Mouse (Mus musculus): ENCODE results near the gene Serpina16. TPM values are rescaled to one million over a fixed set of nuclear protein-coding genes. Genes with fewer than 3 reads are reported as not detected.

Gene Serpina16
- total and polyA plus RNA-seq, 3 experiments, result not detected

- no peaks in the 10 kb centered on the region for H3K9me3 ChIP-seq (replicated peaks; ENCODE audit: insufficient read depth, low read length)
- no peak overlapping the region for H3K9ac ChIP-seq (ENCODE audit: control insufficient read depth, low read depth, low read length, poor library complexity, severe bottlenecking)
- no peaks in the 10 kb centered on the region for H3K4me1 ChIP-seq (ENCODE audit: control insufficient read depth in 1 of 2, insufficient read depth in 2 of 2, low read length in 2 of 2)
- DNase-seq (ENCODE audit: low read depth, low spot score), result no peak
- TF ChIP-seq RAD21 (IDR thresholded peaks at IDR 0.05; ENCODE audit: low read depth, low read length), result no peak
- no peak overlapping the region for H3K27ac ChIP-seq (ENCODE audit: control insufficient read depth, low read depth, low read length)
- no peaks in the 10 kb centered on the region for H3K79me2 ChIP-seq (ENCODE audit: control insufficient read depth, insufficient read depth, low read length, poor library complexity)
- H3K36me3 ChIP-seq (ENCODE audit: control insufficient read depth in 1 of 2, insufficient read depth in 2 of 2, low read length in 2 of 2), result no peaks in the 10 kb centered on the region
- no peaks in the 10 kb centered on the region; a peak in 1 of 4 replicates for H3K27me3 ChIP-seq (ENCODE audit: control insufficient read depth in 1 of 2, insufficient read depth in 2 of 2, low read length in 2 of 2)
- no peak overlapping the region for H3K4me3 ChIP-seq (ENCODE audit: control insufficient read depth in 1 of 2, insufficient read depth in 1 of 2, low read depth in 2 of 2, low read length in 2 of 2)
Observed at GRCm38 (mm10) chr12:103635846-103636245, 40.1 kb downstream of the Serpina16 start.

DNA sequence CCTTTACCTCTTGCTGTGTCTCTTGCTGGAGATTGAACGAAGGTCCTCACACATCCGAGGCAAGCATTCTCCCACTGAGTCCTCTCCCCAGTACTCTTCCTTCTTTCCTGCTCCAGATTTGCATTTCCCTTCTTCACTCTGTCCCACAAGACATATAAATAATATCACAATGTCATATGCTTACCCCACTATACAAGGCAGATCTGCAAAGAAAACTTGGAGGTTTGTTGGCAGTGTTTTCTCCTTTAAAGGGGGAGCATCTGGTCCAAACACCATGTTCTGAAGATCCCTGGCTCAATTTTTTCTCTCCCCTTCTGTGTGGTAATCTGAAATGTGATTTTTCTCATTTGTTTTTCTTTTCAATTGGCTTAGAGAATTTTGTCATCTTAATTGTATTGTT is 41.5 kb downstream of the Serpina16 start:
- H3K79me2 ChIP-seq (ENCODE audit: control insufficient read depth, insufficient read depth, low read length, poor library complexity), result no peaks in the 10 kb centered on the region

DNA sequence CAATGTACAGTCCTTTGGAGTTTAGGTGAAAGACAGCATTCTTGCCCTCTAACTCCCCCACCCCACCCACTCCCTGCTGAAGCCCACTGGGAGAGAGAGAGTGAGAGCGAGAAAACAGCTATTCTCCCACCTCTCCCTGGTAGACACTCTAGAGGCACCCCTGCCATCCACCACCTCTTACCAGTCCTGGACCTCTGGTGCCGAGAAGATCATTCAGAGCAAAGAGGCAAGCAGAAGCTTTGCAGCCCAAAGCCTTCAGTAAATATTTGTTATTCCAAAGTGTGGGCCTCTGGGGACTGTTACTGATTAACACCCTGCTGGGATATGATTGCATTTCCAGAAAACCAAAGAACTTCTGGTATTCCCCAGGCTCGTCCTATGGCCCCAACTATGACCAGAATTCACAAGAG is 44.7 kb downstream of the Serpina16 start, which contains the start of gene Serpina10:
Serpina10 (minus strand) TSS at position 242 of the 410 bp plus-strand sequence.
- Histone ChIP-seq H3K9ac (ENCODE audit: control insufficient read depth, low read depth, low read length, poor library complexity, severe bottlenecking) (no peak within 1 kb of the TSS), H3K4me1 (ENCODE audit: control insufficient read depth in 1 of 2, insufficient read depth in 2 of 2, low read length in 2 of 2) (no peaks in the 10 kb centered on the region)

More for the DNA sequence above, 41.5 kb downstream of the Serpina16 start:
- Histone ChIP-seq H3K4me1 (ENCODE audit: control insufficient read depth in 1 of 2, insufficient read depth in 2 of 2, low read length in 2 of 2) (no peaks in the 10 kb centered on the region), H3K4me3 (ENCODE audit: control insufficient read depth in 1 of 2, insufficient read depth in 1 of 2, low read depth in 2 of 2, low read length in 2 of 2) (no peak overlapping the region), H3K9ac (ENCODE audit: control insufficient read depth, low read depth, low read length, poor library complexity, severe bottlenecking) (no peak overlapping the region), H3K36me3 (ENCODE audit: control insufficient read depth in 1 of 2, insufficient read depth in 2 of 2, low read length in 2 of 2) (no peaks in the 10 kb centered on the region), H3K27ac (ENCODE audit: control insufficient read depth, low read depth, low read length) (no peak overlapping the region), H3K27me3 (ENCODE audit: control insufficient read depth in 1 of 2, insufficient read depth in 2 of 2, low read length in 2 of 2) (no peaks in the 10 kb centered on the region; a peak in 1 of 4 replicates), H3K9me3 (replicated peaks; ENCODE audit: insufficient read depth, low read length) (no peaks in the 10 kb centered on the region)
- DNase-seq (ENCODE audit: low read depth, low spot score), result no peak
- TF ChIP-seq CTCF (IDR thresholded peaks at IDR 0.05 in 2 of 3, conservative IDR thresholded peaks at IDR 0.05 in 1 of 3; ENCODE audit: control insufficient read depth in 1 of 3, insufficient read depth in 1 of 3, low read depth in 2 of 3, low read length in 3 of 3, poor library complexity in 1 of 3, severe bottlenecking in 1 of 3) (no peak), POLR2AphosphoS5 (IDR thresholded peaks at IDR 0.05; ENCODE audit: borderline replicate concordance, low read depth, low read length) (no peak), USF2 (IDR thresholded peaks at IDR 0.05; ENCODE audit: borderline replicate concordance in 1 of 2, insufficient read depth in 1 of 2, low read depth in 1 of 2, low read length in 2 of 2) (no peak), CHD2 (IDR thresholded peaks at IDR 0.05; ENCODE audit: low read length) (no peak), MAFK (IDR thresholded peaks at IDR 0.05; ENCODE audit: borderline replicate concordance, low read depth, low read length) (no peak), JUND (IDR thresholded peaks at IDR 0.05; ENCODE audit: low read depth, low read length) (no peak), HCFC1 (IDR thresholded peaks at IDR 0.05; ENCODE audit: low read depth, low read length) (no peak), KAT2A (conservative IDR thresholded peaks at IDR 0.05; ENCODE audit: low read depth, low read length) (no peak), SIN3A (IDR thresholded peaks at IDR 0.05; ENCODE audit: low read length) (no peak), E2F4 (IDR thresholded peaks at IDR 0.05; ENCODE audit: borderline replicate concordance, low read depth, low read length) (no peak), MYB (IDR thresholded peaks at IDR 0.05; ENCODE audit: low read depth, low read length) (no peak), MYC (IDR thresholded peaks at IDR 0.05; ENCODE audit: low read depth, low read length) (no peak), MAX (IDR thresholded peaks at IDR 0.05; ENCODE audit: low read length) (no peak), RCOR1 (IDR thresholded peaks at IDR 0.05; ENCODE audit: low read depth, low read length) (no peak)

More for the DNA sequence above, 44.7 kb downstream of the Serpina16 start, which contains the start of gene Serpina10:
- Histone ChIP-seq H3K9me3 (replicated peaks; ENCODE audit: insufficient read depth, low read length) (no peaks in the 10 kb centered on the region), H3K27ac (ENCODE audit: control insufficient read depth, low read depth, low read length) (no peak within 1 kb of the TSS), H3K79me2 (ENCODE audit: control insufficient read depth, insufficient read depth, low read length, poor library complexity) (no peaks in the 10 kb centered on the region), H3K27me3 (ENCODE audit: control insufficient read depth in 1 of 2, insufficient read depth in 2 of 2, low read length in 2 of 2) (no peaks in the 10 kb centered on the region; a peak in 1 of 4 replicates), H3K36me3 (ENCODE audit: control insufficient read depth in 1 of 2, insufficient read depth in 2 of 2, low read length in 2 of 2) (no peaks in the 10 kb centered on the region), H3K4me3 (ENCODE audit: control insufficient read depth in 1 of 2, insufficient read depth in 1 of 2, low read depth in 2 of 2, low read length in 2 of 2) (no peak within 1 kb of the TSS)
- TF ChIP-seq CHD2 (IDR thresholded peaks at IDR 0.05; ENCODE audit: low read length), result no peak
- no peak for TF ChIP-seq JUND (IDR thresholded peaks at IDR 0.05; ENCODE audit: low read depth, low read length)
- no peak for TF ChIP-seq MAZ (IDR thresholded peaks at IDR 0.05; ENCODE audit: low read depth, low read length)
- no peak for TF ChIP-seq MYB (IDR thresholded peaks at IDR 0.05; ENCODE audit: low read depth, low read length)
- no peak for TF ChIP-seq UBTF (IDR thresholded peaks at IDR 0.05; ENCODE audit: borderline replicate concordance, insufficient read depth, low read depth, low read length)
- TF ChIP-seq USF2 (IDR thresholded peaks at IDR 0.05; ENCODE audit: borderline replicate concordance in 1 of 2, insufficient read depth in 1 of 2, low read depth in 1 of 2, low read length in 2 of 2), result no peak
- TF ChIP-seq ZKSCAN1 (IDR thresholded peaks at IDR 0.05; ENCODE audit: low read depth, low read length), result no peak
- TF ChIP-seq NRF1 (IDR thresholded peaks at IDR 0.05; ENCODE audit: insufficient read depth, low read depth, low read length, poor library complexity, severe bottlenecking), result no peak
- no peak for TF ChIP-seq RAD21 (IDR thresholded peaks at IDR 0.05; ENCODE audit: low read depth, low read length)
- no peak for DNase-seq (ENCODE audit: low read depth, low spot score)

Measured in MEL (cell line).